Mouse (Mus musculus): ENCODE results near the gene Rpap2.

The Rpap2 gene

GRCm38 (mm10) chr5:107597301-107598077, at the start of gene Rpap2, which contains the start of gene Glmn:
TSS of gene Rpap2 (plus strand) at chr5:107597373.
TSS of gene Glmn (minus strand) at chr5:107597888.
- DNase-seq (ENCODE audit: low read depth, low spot score) = peak; percentile 67

- no peak for DNase-seq (ENCODE audit: low read depth, low spot score)
These were observed 49.2 kb upstream of the Rpap2 start for GRCm38 (mm10) chr5:107547955-107548354.

DNA sequence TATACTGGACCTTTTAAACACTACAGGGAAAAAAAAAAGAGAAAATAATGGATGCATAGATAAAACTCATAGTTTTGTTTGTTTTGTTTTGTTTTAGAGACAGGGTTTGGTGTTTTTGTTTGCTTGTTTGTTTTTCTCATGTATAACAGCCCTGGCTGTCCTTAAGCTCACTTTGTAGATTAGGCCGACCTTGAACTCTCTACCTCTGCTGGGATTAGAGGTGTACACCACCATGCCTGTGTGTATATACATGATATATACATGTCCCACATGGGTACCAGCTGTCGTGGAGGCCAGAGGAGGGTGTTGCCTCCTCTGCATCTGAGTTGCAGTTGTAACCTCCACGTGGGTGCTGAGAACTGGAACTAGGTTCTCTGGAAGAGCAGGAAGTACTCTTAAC, 48.7 kb upstream of the Rpap2 start:
- DNase-seq (ENCODE audit: low read depth, low spot score) = no peak

DNA sequence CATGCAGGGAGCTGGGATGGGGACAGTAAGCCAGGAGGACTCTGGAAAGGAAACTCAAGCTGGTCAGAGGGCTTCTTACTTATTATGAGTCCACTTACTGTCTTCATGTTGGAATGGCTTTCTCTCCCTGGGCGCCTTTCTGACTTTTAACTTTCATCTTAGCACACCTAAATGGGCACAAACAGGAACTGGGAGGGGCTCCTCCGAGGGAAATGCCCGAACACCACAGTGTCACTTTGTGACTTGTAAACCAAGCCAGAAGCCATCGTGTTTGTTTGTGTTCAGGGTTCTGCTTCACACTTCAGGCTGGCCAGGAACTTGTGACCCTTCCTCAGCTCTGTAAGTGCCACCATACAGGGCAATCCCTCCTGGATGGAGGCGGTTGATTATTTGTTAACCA, 42.8 kb upstream of the Rpap2 start:
- no peak for DNase-seq (ENCODE audit: low read depth, low spot score)

DNA sequence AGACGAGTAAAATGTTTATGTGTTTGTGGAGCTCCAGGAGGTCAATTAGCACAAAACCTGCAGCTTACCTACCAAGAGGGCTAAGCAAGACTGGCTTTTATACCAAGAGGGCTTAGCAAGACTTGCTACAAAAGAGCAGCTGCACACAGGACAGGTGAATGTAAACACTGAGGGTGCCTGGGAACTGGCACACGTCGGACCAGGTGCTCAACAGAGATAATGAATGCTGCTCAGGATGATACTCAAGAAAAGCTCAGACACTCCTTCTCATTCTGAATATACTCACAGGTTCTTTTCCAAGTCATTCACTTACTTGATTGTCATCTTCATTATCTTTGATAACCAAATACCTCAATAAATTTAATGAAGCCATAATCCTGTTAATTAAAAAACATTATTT, 40.2 kb upstream of the Rpap2 start:
- DNase-seq (ENCODE audit: low read depth, low spot score) = no peak

DNA sequence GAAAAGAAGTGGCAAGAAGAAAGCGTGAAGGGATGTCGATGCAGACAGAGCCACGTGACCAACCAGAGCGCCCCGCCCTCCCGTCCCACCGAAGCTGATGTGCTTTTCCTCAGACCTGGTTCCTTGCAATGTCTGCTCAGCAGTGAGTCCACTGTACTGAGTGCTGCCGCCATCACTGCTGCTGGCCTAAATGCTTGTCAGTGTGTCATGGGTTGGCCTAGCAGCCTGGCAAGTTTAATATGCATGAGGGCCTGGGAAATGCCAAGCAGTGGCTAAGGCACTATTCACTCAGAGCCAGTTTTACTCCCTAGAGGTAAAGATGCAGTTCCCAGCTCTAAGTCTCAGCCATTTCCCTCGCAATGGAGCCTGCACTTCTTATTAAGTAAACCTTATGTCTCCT, 28.0 kb upstream of the Rpap2 start:
- no peak for DNase-seq (ENCODE audit: low read depth, low spot score)

DNA sequence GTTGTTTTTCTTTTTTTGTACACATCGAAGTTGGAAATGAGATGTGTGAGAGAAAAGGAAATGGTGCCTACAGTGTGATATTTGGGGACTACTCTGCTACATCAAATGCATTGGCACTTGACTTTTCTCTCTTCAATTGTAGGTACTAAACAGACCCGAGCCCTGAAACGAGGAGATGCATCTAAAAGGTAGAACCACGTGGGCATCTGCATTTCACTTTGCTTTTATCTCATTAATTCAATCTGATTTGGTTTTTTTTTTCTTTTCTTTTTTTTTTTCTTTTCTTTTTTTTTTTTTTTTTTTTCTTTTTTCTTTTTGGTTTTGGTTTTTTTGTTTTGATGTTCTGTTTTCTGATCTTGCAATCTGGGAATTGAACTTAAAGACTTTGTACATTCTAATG, 1.2 kb downstream of the Rpap2 start:
- no peak for DNase-seq (ENCODE audit: low read depth, low spot score)

DNA sequence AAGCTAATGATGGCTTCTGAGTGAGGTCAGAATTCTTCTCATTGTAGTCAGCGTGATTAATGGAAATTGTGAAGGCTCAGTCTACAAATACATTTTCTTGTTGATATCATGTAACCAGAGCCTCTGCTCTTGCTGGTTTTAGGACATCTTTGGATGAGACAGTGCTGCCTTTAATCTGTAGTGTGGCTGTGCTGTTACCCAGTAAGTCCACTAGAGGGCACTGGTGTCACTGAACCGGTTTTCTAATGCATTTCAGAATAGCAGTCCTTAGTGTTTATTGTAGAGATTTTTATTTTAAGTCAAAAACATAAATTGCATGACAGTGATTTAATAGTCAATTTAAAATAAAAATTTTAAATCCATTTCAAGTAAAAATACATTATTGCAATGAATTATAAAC, 14.1 kb downstream of the Rpap2 start:
- DNase-seq (ENCODE audit: low read depth, low spot score) = peak; percentile 9

DNA sequence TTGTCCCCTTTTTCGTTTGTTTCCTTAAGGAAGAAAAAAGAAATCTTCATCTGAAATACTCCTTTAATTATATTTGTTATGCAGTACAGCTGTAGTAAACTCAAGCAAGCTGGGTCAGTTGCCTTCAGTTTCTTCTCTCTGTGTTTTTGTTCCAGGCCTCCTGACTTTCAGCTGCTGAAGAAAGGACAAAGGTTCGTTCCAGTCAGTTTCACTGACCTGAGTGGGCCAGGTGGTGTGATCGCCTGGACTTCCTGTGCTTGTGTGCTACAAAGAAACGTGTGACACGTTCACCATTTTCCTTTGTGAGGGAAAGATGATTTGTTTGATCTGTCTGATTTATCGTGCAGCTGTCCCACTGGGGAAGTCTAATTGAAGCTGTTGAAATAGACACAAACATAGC, 20.8 kb downstream of the Rpap2 start:
- no peak for DNase-seq (ENCODE audit: low read depth, low spot score)

DNA sequence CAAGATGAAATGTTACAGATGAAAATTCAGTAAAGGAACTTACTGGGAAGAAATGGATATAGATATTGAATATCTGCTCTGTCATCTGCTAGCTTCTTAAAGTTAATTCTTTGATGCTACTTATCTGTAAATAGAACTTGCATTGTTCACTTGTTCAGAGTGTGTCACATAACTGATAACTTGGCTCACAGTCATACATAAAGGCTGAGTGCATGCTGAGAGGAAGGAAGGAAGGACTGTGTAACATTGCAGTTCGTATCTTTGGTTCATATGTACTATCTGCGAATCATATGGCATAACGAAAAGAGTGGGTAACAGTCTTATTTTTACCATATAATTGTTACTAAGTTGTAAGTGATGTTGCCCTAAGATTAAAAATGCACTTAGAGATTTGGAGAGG, 24.2 kb downstream of the Rpap2 start:
- DNase-seq (ENCODE audit: low read depth, low spot score) = no peak

GRCm38 (mm10) chr5:107633651-107634050, 36.5 kb downstream of the Rpap2 start:
- DNase-seq (ENCODE audit: low read depth, low spot score) = no peak

GRCm38 (mm10) chr5:107637106-107637505, 39.9 kb downstream of the Rpap2 start:
- DNase-seq (ENCODE audit: low read depth, low spot score) = no peak

DNA sequence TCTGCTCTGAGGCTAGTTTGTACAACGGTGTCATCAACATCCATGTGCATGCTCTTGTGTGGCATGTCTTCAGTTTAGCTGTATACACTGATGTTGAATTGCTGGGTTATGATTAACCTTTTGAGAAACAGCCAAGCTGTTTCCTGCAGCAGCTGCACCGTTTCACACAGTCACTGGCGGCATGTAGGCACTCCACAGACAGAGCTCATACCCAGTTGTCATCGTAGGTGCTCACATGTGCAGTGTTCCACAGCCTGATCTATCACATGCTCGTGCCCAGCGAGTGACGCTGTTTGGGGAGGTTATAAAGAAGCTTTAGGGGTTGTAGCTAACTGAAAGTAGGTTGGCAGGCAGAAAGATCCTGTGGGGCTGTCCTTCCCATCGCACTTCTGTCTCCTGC, 41.2 kb downstream of the Rpap2 start:
- no peak for DNase-seq (ENCODE audit: low read depth, low spot score)

GRCm38 (mm10) chr5:107644595-107644994, 47.4 kb downstream of the Rpap2 start:
- no peak for DNase-seq (ENCODE audit: low read depth, low spot score)

DNA sequence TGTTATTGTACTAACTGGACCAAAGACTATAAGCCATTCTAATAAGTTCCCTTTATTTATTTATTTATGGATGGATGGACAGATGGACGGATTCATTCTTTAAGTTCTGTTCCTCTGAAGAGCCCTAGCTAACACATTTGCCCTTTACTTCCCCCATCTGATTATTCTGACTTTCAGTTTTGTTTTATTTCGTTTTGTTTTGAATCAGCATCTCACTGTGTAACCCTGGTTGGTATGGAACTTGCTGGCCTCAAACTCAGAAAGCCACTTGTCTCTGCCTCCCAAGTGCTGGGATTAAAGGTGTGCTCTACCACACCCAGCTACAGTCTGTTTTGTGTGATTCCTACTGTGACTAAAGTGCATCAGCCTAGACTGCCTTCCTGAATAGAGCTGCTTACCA, 48.8 kb downstream of the Rpap2 start:
- no peak for DNase-seq (ENCODE audit: low read depth, low spot score)

- no peak for DNase-seq (ENCODE audit: low read depth, low spot score)
These were observed 50.4 kb downstream of the Rpap2 start for GRCm38 (mm10) chr5:107647580-107647979.

DNA sequence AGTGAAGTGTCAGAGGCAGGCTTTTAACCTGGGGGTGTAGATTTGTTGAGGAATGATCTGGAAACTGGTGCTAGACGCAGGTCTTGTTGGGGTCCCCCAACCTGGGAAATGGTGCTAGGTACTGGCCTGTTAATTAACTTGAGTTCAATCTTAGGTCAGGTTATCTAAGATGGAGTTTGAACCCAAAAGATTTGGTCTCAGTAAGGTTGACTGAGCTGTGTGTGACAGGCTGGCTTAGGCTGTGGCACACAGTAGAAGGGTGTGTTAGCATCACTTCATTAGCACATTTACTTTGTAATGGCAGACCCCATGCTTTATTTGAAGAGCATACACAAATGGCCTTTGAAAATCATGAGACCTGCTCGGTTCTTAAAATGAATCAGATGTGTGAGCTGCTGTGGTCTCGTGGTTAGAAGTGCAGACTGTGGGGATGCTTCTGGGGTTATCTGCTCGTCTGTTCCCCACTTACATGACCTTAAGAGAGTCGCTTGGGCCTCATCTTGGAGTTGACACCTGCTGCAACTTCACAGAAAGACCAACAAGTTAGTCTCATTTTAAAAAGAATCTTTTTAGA, 51.5 kb downstream of the Rpap2 start:
- DNase-seq (ENCODE audit: low read depth, low spot score) = no peak

GRCm38 (mm10) chr5:107649680-107650079, 52.5 kb downstream of the Rpap2 start:
- no peak for DNase-seq (ENCODE audit: low read depth, low spot score)

DNA sequence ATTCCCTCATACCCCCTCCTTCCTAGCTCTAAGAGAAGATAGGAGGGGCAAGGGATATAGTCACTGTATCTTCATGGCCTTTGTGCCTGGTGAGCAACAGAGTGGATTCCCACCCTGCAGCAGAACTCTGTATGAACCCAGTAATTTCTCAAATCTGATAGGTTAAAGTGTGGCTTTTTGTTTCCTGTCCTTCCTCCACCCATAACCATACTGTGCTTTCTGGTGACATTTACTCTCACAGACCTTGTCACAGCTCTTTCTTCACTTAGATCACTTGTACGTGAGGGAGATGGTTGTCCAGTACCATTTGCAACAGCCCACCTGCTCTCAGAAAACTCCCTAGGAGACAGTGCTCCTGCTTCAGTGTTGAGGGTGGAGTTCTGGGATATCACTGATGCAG, 53.3 kb downstream of the Rpap2 start:
- DNase-seq (ENCODE audit: low read depth, low spot score) = no peak

- DNase-seq (ENCODE audit: low read depth, low spot score) = no peak
These were observed 55.0 kb downstream of the Rpap2 start for GRCm38 (mm10) chr5:107652055-107652660.

DNA sequence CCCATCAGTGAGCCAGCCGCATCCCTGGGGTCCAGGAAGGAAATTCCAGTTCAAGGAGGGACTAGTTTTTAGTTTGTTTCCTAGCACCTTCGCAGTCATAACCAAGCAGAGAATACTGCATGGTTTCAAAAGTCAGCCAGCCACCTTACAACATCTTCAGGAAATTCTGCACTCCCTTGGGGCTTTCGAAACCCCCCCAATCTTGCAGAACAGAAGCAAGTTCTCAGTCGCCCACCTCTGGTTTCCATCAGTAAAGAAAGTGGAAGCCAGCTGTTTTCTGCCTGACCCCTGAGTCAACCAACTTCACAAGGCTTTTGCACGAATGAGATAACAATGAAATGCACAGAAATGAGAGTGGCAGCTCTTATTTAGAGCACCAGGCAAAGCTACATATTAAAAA, 81.2 kb downstream of the Rpap2 start:
- DNase-seq (ENCODE audit: low read depth, low spot score) = no peak

- no peak for DNase-seq (ENCODE audit: low read depth, low spot score)
These were observed 84.1 kb downstream of the Rpap2 start for GRCm38 (mm10) chr5:107681300-107681699.

DNA sequence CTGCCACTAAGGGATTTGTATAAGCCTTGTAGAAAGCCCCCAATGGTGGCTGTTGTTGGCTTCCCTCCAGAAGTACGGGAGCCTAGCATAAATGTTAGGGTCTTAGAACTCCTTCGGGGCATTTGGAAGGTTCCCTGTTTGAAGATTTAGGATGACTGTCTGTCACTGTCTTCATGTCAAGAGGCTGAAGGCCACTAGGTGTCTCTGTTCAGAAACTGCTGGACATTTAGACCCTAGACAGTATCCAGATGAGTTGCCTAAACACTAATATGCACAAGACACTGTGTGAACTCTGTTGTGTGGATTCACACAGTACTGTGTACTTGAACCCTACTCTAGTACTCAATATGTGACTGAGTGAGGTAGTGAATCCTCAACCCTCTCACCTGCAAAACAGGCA, 87.2 kb downstream of the Rpap2 start:
- no peak for DNase-seq (ENCODE audit: low read depth, low spot score)
